Mouse (Mus musculus): ENCODE data around the gene Pdzd8.

DNA sequence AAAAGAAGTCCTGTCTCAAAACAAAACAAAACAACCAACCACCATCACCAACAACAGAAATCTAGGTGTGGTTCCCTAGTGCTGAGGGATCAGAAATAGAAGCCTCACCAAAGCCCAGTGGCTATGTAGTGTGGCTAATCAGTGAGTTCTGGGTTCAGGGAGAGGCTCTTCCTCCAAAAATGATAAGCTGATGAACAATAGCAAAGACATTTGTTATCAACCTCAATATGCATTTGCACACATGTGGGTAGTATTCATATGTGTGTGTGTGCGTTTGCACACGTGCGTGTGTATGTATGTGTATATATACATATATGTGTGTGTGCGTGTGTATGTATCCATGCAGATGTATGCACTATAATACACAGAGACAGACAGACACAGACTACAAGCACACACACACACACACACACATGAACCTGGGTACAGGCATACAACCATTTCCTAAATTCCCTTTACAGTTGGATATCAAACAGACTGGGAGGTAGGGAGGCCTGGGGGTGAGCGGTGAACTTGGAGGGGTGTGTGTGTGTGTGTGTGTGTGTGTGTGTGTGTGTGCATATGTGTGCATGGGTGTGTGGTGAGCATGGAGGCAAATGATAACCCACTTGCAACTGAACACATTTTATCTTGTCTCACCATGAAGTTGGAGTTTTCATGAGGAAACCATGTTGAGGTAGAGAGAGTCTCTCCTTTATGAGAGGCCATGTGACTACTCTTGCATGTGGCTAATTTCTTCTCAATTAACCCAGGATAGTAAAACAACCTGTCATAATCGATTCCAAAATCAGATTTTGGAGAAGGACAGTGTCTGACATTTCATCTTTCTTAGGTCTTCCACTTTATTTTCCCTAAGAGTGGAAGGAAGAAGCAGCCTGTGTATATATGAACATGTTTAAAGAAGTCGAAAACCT is 39.3 kb upstream of the Pdzd8 start:
- no peak for TF ChIP-seq CTCF (IDR thresholded peaks at IDR 0.05; ENCODE audit: extremely low read depth, insufficient read length, insufficient replicate concordance, low read depth, low read length)
- TF ChIP-seq POLR2A (IDR thresholded peaks at IDR 0.05; ENCODE audit: low read depth, low read length): no peak
